Mouse (Mus musculus): ENCODE data around the gene Sohlh1.

DNA sequence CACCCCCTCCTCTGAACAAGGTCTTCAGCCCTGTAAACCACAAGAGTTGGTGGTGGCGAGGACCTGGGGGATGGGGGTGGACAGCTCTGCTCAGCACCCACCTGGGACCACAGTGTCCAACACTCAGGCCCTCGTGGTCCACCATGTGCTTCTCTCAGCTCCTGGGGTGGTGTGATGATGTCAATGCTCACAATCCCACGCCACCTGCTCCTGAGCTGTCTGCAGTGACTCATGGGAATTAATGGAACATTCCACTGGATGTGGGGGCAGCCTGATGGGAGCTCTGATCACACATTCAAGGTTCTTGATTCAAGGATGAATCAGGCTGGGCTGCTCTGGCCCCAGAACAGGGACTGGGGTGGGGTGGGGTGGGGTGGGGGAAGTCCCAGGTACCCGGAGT is 4.9 kb downstream of the Sohlh1 start:
- TF ChIP-seq EP300 (IDR thresholded peaks at IDR 0.05; ENCODE audit: insufficient read depth, low read depth, low read length) (no peak), CTCF (IDR thresholded peaks at IDR 0.05; ENCODE audit: low read depth, low read length) (no peak)

Data from ES-Bruce4 (cell line).